Mouse (Mus musculus): ENCODE measurements around the gene Myom1. TPM values are rescaled to one million over a fixed set of nuclear protein-coding genes. Genes with fewer than 3 reads are reported as not detected.
A peak's percentile ranks its signal among the peaks of the same experiment; 100 is the strongest.

The Myom1 gene
- polyA plus RNA-seq, 2 experiments = 29.6 to 33.2 TPM

- 71% methylated on average over 7 of the region's 7 CpGs for WGBS
These were observed 54.0 kb downstream of the Myom1 start for GRCm38 (mm10) chr17:71056405-71056804.

GRCm38 (mm10) chr17:71057758-71058157, 55.3 kb downstream of the Myom1 start:
- DNase-seq (ENCODE audit: low spot score) = no peak
- WGBS = 74% methylated on average over 3 of the region's 3 CpGs
- no peak overlapping the region for H3K4me3 ChIP-seq (replicated peaks; ENCODE audit: low read length)

More at GRCm38 (mm10) chr17:71056405-71056804, 54.0 kb downstream of the Myom1 start:
- Histone ChIP-seq H3K27me3 (ENCODE audit: control insufficient read depth, insufficient read depth, low read length) (no peaks in the 10 kb centered on the region), H3K4me2 (replicated peaks; ENCODE audit: low read depth, low read length, severe bottlenecking) (no peak overlapping the region), H3K36me3 (ENCODE audit: control insufficient read depth, insufficient read depth, low read length) (no peaks in the 10 kb centered on the region), H3K9ac (ENCODE audit: low read depth, low read length, severe bottlenecking) (no peak overlapping the region), H3K4me3 (replicated peaks; ENCODE audit: low read length) (no peak overlapping the region), H3K9me3 (ENCODE audit: control insufficient read depth, low read length) (no peaks in the 10 kb centered on the region), H3K27ac (replicated peaks; ENCODE audit: low read depth, low read length) (no peak overlapping the region), H3K4me1 (ENCODE audit: control insufficient read depth, insufficient read depth, low read length) (no peaks in the 10 kb centered on the region)
- ATAC-seq (ENCODE audit: low FRiP score, low read depth) = no peak
- no peak for DNase-seq (ENCODE audit: low spot score)
- TF ChIP-seq POLR2A (IDR thresholded peaks at IDR 0.05; ENCODE audit: borderline replicate concordance, extremely low read depth, insufficient read depth, insufficient read length) = no peak

GRCm38 (mm10) chr17:71059213-71059612, 56.8 kb downstream of the Myom1 start:
- Histone ChIP-seq H3K9me3 (ENCODE audit: control insufficient read depth, low read length) (no peaks in the 10 kb centered on the region), H3K27ac (replicated peaks; ENCODE audit: low read depth, low read length) (no peak overlapping the region), H3K9ac (ENCODE audit: low read depth, low read length, severe bottlenecking) (no peak overlapping the region), H3K27me3 (ENCODE audit: control insufficient read depth, insufficient read depth, low read length) (no peaks in the 10 kb centered on the region), H3K4me2 (replicated peaks; ENCODE audit: low read depth, low read length, severe bottlenecking) (no peak overlapping the region), H3K36me3 (ENCODE audit: control insufficient read depth, insufficient read depth, low read length) (no peaks in the 10 kb centered on the region), H3K4me3 (replicated peaks; ENCODE audit: low read length) (no peak overlapping the region), H3K4me1 (ENCODE audit: control insufficient read depth, insufficient read depth, low read length) (no peaks in the 10 kb centered on the region)
- 77% methylated on average over 3 of the region's 3 CpGs for WGBS
- ATAC-seq (ENCODE audit: low FRiP score, low read depth) = no peak
- no peak for DNase-seq (ENCODE audit: low spot score)
- TF ChIP-seq POLR2A (IDR thresholded peaks at IDR 0.05; ENCODE audit: borderline replicate concordance, extremely low read depth, insufficient read depth, insufficient read length) = no peak

More at GRCm38 (mm10) chr17:71057758-71058157, 55.3 kb downstream of the Myom1 start:
- Histone ChIP-seq H3K9ac (ENCODE audit: low read depth, low read length, severe bottlenecking) (no peak overlapping the region), H3K27ac (replicated peaks; ENCODE audit: low read depth, low read length) (no peak overlapping the region), H3K4me2 (replicated peaks; ENCODE audit: low read depth, low read length, severe bottlenecking) (no peak overlapping the region), H3K36me3 (ENCODE audit: control insufficient read depth, insufficient read depth, low read length) (no peaks in the 10 kb centered on the region), H3K27me3 (ENCODE audit: control insufficient read depth, insufficient read depth, low read length) (no peaks in the 10 kb centered on the region), H3K9me3 (ENCODE audit: control insufficient read depth, low read length) (no peaks in the 10 kb centered on the region), H3K4me1 (ENCODE audit: control insufficient read depth, insufficient read depth, low read length) (no peaks in the 10 kb centered on the region)
- no peak for ATAC-seq (ENCODE audit: low FRiP score, low read depth)
- TF ChIP-seq POLR2A (IDR thresholded peaks at IDR 0.05; ENCODE audit: borderline replicate concordance, extremely low read depth, insufficient read depth, insufficient read length) = no peak

- Histone ChIP-seq H3K4me3 (replicated peaks; ENCODE audit: low read length) (no peak overlapping the region), H3K4me2 (replicated peaks; ENCODE audit: low read depth, low read length, severe bottlenecking) (no peak overlapping the region), H3K9me3 (ENCODE audit: control insufficient read depth, low read length) (no peaks in the 10 kb centered on the region), H3K9ac (ENCODE audit: low read depth, low read length, severe bottlenecking) (no peak overlapping the region), H3K27me3 (ENCODE audit: control insufficient read depth, insufficient read depth, low read length) (no peaks in the 10 kb centered on the region), H3K27ac (replicated peaks; ENCODE audit: low read depth, low read length) (no peak overlapping the region), H3K36me3 (ENCODE audit: control insufficient read depth, insufficient read depth, low read length) (no peaks in the 10 kb centered on the region), H3K4me1 (ENCODE audit: control insufficient read depth, insufficient read depth, low read length) (no peaks in the 10 kb centered on the region)
- no peak for ATAC-seq (ENCODE audit: low FRiP score, low read depth)
- WGBS = 79% methylated on average over 5 of the region's 5 CpGs
- TF ChIP-seq POLR2A (IDR thresholded peaks at IDR 0.05; ENCODE audit: borderline replicate concordance, extremely low read depth, insufficient read depth, insufficient read length) = no peak
- DNase-seq (ENCODE audit: low spot score) = no peak
These were observed 59.7 kb downstream of the Myom1 start for GRCm38 (mm10) chr17:71062049-71062560.

- Histone ChIP-seq H3K27ac (replicated peaks; ENCODE audit: low read depth, low read length) (no peak overlapping the region), H3K9ac (ENCODE audit: low read depth, low read length, severe bottlenecking) (no peak overlapping the region), H3K36me3 (ENCODE audit: control insufficient read depth, insufficient read depth, low read length) (no peaks in the 10 kb centered on the region), H3K4me2 (replicated peaks; ENCODE audit: low read depth, low read length, severe bottlenecking) (no peak overlapping the region), H3K9me3 (ENCODE audit: control insufficient read depth, low read length) (no peaks in the 10 kb centered on the region), H3K4me3 (replicated peaks; ENCODE audit: low read length) (no peak overlapping the region), H3K27me3 (ENCODE audit: control insufficient read depth, insufficient read depth, low read length) (no peaks in the 10 kb centered on the region), H3K4me1 (ENCODE audit: control insufficient read depth, insufficient read depth, low read length) (no peaks in the 10 kb centered on the region)
- ATAC-seq (ENCODE audit: low FRiP score, low read depth) (no peak), DNase-seq (ENCODE audit: low spot score) (peak; percentile 26)
- TF ChIP-seq POLR2A (IDR thresholded peaks at IDR 0.05; ENCODE audit: borderline replicate concordance, extremely low read depth, insufficient read depth, insufficient read length) = no peak
- WGBS = 60% methylated on average over 13 of the region's 13 CpGs
These were observed 60.6 kb downstream of the Myom1 start for GRCm38 (mm10) chr17:71062870-71063602.

Measured in limb, embryonic 14.5 days (tissue).